Mouse (Mus musculus) telencephalon, adult 2 months (tissue): ENCODE data around the gene Hist1h2ai.
"Not testable (repeated sequence)": the region's sequence is repeated elsewhere in the genome, so short reads cannot be mapped to it uniquely, and the experiment has no call there.

ENCODE experiments used
- DNase-seq: peaks from one replicate; pipeline ENCODE4 v3.0.0-alpha.2; 2011; ENCODE audit warnings: low read depth, low spot score

Gene Hist1h2ai

DNA sequence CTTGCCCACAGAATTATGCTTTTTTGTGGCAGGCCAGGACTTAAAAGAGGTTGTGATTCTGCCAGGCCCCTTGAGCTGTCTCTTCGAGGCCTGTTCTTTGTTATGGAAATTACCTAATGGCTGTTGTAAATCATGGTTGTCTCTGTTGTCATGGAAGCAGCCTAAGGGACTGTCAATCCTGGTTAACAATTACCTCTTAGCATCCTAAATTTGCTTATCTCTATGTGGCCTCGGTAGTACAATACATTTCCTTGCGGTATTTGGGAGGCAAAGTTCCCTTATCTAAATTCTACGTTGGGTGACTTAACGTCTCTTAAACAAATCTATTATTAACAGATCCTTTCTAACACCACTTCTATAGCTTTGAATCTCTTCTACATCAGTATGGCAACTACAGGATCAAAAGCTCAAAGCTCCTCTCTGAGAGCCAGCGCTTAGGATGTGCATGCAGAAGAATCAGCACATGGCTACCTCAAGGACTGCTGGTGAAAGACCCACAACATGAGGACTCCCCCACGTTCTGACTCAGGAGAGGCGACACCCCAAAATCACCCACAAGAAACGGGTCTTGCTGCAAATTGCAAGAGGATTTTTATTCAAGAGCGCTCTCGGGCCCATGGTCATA lies 11.8 kb downstream of the Hist1h2ai start:
- no peak for DNase-seq

DNA sequence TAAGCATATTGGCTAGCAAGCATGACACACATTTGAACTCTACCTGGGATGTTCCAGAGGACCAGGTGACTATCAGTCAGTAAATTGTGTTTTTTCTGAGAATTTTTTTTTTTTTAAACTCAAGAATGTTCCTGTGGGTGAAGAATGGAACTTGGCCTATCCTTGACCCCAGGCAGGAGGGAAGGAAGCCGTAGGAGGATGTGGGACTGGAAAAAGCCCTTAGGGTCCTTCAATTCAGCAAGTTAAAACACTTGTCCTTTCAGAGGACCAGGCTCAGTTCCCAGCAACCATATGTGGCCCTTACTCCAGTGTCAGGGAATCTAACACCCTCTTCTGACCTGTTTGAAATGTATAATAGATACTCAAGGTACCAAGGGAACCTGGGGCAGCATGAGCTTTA lies 13.3 kb downstream of the Hist1h2ai start:
- DNase-seq = no peak

DNA sequence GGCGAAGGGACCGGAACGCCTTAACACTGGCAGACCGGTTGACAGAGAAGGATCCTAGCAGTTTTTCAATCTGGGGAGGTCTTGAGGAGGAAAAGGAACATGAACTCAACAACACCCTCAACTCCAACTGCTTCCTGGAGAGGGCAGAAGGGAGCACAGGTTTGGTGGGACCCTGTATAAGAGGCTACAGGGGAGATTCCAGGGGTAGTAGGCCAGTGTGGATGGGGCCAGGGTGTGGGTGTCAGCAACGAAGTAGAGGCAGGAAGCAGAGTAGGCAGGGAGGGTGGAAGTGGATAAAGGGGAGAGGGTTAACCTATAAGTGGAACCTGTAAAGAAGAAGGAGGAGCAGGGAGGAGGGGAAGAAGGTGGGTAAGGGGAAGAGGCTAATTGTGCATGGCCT lies 17.2 kb downstream of the Hist1h2ai start:
- no peak for DNase-seq

DNA sequence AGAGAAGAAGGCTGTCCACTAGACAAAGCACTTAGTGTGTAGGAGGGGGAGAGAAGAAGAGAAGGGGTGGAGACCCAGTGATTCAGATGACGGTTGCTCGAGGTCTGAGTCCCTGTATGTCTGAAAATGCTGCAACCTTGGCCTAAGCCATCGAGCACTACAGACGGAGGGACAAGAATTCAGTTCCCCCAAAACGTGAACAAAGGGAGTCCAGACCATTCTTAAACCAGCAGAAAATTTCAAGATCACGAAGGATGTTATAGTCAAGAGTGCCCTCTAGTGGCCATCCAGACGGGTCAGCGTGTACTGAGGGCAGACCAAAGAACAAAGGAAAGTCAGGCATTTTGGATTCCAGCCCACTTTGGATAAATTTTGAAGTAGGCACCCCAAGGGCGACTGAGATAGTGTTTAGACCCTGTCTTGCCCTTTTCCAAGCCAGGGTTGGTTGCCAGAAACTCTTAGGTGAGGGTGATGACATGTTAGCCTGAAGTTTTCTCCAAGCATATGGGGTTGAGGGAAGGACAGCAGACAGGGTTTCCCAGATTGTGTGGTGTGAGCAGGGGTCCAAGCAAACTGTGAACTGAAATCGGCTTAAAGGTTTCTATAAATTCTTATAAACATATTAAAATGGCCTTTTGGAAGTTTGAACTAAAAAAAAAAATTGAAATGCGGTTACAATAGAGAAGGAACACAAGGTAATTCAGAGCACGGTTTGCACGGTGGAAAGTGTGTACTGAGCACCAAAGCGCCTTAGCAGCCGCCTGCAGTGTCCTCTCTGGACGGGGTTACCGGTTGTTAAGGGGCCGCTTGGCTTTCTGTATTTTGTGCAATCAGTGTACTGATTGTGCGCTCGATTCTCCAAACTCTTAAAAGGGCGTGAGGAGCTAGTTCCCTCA lies 18.0 kb downstream of the Hist1h2ai start:
- DNase-seq = no peak

DNA sequence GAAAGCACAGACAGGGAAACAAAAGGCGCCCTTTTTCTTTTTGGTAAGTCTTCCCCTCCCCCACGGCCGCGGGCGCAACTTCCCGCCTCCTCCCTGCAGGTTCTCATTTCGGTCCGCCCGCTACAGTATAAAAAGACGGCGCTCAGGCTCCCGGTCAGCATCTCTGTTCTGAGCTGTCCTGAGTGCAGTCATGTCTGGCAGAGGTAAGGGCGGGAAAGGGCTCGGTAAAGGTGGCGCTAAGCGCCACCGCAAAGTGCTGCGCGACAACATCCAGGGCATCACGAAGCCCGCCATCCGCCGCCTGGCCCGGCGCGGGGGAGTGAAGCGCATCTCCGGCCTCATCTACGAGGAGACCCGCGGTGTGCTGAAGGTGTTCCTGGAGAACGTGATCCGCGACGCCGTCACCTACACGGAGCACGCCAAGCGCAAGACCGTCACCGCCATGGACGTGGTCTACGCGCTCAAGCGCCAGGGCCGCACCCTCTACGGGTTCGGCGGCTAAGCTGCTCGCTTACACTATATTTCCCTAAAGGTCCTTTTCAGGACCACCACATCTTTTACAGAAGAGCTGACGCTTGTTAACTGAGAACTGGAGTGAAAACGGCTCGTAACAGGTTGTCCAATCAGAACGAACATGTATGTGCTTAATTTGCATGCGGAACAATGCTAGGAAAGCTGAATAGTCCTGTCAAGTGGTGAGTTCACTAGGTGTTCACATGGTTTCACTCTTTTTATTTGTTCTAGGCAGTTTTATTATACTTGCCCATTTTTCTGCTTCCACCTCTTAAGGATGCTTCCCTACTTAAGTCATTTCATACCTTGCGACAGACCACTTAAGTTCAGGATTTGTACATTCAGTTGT lies 18.9 kb downstream of the Hist1h2ai start, which contains the start of gene Hist1h4j:
Gene Hist1h4j, plus strand, starts transcription at position 159 of the 862 bp plus-strand sequence.
- not testable (repeated sequence) for DNase-seq

DNA sequence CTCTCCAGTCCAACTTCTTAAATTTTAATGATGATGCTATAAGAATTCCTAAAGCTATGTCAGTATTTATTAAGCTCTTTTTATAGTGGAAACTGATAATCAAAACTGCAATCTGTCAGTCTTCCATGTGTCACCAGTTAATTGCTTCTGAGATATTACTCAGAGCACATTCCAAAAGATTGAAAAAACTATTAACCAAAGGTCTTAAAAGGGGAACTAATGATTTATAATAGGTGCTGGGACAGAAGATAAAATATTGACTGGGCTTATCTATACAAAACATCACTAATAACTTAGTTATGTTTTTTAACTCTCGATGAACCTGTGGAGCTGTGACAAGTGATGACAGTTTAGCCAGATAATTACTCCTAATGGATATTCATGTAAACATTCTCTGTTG lies 28.8 kb downstream of the Hist1h2ai start:
- no peak for DNase-seq

DNA sequence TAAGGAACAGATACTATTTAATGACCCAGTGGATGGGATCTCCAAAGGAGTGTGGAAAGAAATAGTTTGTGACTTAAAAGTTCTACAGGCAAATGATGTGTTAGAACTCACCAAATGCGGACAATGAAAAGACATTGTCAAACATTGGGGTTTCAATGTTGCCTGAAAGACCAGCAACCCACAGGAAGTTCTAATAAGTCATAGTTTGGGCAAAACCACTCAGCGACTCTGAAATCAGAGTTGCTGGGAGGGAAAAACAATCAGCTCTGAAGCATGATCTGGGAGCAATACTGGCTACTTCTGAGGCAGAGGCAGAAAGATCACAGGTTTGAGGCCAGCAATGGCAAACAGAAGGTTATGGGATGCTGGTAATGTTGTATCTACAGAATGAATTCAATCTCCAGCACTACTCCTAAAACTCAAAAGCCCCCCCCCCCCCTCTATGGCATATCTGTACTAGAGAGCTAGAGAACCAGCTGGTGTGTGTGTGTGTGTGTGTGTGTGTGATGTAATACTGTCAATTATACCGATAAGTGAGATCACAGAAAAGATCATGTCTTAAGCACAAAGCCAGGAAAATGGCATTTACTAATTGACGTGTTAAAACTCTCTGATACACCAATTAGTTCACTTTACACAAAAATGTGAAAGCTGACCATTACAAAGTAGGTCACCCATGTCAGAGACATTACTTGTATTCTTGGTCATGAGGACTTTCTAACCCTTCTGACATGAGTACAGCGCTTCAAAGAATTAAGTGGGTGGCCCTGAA lies 33.4 kb downstream of the Hist1h2ai start:
- DNase-seq = no peak

DNA sequence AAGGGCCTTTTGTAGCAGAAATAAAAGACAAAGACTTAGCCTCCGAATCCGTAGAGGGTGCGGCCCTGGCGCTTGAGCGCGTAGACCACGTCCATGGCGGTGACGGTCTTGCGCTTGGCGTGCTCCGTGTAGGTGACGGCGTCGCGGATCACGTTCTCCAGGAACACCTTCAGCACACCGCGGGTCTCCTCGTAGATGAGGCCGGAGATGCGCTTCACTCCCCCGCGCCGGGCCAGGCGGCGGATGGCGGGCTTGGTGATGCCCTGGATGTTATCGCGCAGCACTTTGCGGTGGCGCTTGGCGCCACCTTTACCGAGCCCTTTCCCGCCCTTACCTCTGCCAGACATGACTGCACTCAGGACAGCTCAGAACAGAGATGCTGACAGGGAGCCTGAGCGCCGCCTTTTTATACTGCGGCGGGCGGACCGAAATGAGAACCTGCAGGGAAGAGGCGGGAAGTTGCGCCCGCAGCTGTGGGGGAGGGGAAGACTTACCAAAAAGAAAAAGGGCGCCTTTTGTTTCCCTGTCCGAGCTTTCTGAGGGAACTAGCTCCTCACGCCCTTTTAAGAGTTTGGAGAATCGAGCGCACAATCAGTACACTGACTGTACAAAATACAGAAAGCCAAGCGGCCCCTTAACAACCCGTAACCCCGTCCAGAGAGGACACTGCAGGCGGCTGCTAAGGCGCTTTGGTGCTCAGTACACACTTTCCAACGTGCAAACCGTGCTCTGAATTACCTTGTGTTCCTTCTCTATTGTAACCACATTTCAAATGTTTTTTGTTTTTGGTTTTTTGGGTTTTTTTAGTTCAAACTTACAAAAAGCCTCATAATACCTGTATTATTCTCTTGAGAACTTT lies 34.2 kb downstream of the Hist1h2ai start, which contains the start of gene Hist1h4k:
Gene Hist1h4k, minus strand, starts transcription at position 347 of the 859 bp plus-strand sequence.
- DNase-seq = peak; percentile 77

DNA sequence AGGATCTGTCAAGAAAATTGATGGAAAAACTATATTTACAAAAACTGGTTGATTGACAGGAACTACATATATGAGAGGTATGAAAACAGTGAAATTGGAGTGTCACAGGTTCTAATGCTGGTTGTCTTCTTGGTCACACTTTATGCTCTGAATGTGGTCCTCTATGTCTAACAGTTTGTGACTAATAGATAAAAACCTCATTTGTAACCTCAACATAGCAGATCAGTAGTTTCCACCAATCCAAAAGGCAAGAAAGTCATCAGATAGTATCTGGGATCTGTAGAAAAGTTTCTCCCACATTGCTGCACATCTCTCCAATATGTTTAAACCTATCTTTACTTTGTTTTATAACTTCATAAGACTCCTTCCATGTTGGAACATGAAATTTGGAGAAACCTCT lies 35.2 kb downstream of the Hist1h2ai start:
- DNase-seq = no peak

DNA sequence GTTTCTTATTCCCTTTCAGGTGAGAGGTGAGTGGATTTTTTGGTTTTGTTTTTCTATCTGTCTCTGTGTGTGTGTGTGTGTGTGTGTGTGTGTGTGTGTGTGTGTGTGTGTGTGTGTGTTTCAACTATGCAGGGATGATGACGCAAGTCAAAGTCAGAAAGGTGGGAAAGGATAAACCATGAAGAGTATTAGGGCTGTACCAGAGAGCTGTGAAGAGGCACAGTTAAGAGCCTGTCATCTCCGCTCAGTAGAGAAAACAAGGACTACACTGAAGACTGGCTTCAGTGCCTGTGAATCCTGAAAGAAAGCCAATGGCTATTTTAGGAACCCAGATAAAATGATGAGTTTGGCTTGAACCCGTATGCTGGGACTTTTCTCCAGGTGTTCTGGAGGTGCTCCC lies 35.6 kb downstream of the Hist1h2ai start:
- DNase-seq = no peak

DNA sequence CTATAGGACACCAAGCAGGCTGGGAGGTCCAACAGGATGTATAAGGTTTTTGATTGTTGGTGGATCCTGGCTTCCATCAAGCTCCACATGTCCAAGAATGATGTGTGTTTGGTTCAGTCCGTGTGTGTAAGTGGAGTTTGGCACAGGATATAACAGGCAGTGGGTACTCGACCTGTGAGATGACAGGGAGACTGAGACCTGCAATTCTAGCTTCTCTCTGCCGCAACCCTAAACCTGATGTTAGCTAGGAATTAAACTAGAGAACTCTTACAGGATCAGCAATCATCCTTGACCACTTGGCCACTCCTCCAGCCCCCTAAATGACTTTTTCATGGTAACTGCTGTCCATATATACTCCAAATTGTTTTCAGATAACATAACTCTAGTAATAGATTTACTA lies 36.1 kb downstream of the Hist1h2ai start:
- no peak for DNase-seq

DNA sequence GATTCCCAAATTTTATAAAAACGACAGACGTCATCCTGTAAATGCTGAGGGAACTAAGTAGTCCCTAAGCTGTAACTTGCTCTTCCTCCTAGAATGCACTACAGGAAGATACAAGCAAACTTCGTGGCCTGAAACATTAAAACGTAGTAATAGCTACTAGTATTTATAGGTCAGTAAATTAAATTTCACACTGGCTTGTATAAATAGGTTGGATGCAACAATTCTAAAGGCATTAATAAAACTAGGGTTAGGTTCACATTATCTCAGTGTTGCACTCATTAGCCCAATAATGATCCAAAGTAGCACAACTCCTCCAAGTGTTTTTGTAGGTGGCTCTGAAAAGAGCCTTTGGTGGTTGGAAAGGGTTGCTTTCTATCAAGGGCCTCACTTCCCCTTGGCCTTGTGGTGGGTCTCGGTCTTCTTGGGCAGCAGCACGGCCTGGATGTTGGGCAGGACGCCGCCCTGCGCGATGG lies 36.9 kb downstream of the Hist1h2ai start:
- peak; percentile 6 for DNase-seq

DNA sequence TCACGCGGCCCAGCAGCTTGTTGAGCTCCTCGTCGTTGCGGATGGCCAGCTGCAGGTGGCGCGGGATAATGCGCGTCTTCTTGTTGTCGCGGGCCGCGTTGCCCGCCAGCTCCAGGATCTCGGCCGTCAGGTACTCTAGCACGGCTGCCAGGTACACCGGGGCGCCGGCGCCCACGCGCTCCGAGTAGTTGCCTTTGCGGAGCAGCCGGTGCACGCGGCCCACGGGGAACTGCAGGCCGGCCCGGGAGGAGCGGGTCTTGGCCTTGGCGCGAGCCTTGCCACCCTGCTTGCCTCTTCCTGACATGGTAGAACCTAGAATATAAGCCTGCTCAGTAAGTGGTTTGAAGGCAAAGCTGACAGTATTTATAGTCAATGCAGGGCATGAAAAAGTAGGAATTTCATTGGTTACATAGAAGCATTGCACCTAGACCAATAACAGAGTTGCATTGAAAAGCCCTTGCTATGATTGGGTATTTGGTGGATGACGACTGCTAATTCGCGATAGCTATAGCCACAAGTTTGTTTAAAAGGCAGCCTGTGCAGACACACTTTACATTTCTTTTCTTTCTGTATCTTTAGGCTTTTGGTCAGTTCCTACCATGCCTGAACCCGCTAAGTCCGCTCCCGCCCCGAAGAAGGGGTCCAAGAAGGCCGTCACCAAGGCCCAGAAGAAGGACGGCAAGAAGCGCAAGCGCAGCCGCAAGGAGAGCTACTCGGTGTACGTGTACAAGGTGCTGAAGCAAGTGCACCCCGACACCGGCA lies 37.5 kb downstream of the Hist1h2ai start, which contains the start of the genes Hist1h2ak and Hist1h2bn:
Gene Hist1h2ak, minus strand, starts transcription at position 304 of the 762 bp plus-strand sequence.
Gene Hist1h2bn, plus strand, starts transcription at position 600 of the 762 bp plus-strand sequence.
- peak; percentile 98 for DNase-seq

DNA sequence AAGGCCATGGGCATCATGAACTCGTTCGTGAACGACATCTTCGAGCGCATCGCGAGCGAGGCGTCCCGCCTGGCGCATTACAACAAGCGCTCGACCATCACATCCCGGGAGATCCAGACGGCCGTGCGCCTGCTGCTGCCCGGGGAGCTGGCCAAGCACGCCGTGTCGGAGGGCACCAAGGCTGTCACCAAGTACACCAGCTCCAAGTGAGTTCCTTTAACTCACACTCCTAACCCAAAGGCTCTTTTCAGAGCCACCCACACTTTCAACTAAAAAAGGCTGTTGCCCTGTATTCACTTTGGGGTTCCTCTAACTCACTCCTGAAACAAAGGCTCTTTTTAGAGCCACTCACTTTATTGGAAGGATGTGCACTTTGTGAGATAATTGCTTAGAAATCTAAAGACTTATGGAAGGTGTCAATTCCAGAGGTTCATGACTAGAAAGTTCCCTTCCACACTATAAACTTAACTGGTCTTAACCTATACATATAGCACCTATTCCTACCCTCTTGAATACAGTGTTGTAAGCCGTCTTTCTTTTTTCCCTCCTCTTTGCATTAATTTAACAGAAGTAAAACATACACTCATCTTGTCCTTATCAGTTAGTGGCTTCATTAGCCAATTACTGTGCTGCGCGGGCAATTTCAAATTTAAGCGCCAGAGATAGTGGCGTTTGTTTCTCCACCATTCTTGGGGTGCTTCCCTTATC lies 38.2 kb downstream of the Hist1h2ai start:
- peak; percentile 22 for DNase-seq

DNA sequence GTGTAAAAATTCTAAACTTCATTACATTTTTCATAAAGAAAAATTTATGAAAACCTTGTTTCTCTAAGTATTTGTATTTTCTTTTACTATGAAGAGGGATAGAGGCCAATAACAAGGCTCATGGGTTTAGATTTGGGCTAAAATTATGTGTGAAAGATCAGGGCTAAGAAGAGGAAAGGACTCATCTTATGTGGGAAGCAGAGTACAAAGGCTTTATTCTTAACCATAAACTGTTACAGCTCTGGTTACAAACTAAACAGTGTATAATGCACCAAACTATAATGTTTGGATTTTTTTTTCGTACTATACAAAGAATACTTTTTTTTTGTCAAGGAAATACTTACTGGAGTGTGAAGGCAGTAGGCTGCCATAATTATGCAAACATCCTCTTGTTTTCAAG lies 39.5 kb downstream of the Hist1h2ai start:
- no peak for DNase-seq
